Mouse (Mus musculus): ENCODE measurements around the gene Vps26b.

Vps26b gene

DNA sequence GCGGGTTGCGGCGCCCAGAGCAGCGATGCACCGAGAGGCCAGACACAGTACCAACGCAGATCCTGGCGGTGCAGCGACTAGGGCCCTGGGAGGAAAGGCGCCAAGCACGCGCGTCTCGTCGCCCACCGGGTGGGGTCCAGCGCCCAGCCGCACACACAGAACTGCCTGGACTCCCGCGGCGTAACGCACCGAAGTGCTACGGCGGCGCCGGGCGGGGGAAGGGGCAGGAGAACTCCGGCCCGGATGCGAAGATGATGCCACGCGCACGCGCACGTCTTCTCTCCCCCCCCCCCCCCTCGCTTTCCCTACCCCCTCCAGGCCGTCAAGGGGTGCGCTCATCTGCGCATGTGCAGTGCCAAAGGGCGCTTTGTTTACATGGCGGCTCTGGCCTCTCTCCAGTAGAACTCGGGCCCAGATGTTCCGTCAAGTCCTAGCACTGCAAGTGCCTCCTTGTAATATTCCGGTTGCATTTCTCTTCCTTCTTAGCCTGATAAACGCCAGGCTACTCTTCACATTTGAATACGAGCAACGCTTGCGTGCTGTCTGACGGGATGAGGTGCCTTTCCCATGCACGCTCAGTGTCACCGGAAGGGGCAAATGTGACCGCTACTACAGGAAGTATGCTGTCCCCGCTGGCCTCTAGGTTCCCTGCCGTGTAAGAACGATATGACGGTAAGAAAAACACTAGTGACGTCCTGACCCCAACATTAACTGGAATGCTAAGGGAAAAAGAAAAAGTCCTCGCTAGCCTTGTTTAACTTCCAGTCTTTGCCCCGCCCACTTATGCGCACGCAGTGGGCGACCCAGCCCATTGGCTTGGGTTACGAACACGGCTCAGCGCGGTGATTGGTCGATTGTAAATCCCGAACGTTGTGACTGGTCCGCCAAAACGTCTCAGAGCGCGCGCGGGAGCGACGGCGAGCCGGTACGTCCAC is at the start of gene Vps26b, which contains the start of gene Ncapd3:
TSS of gene Vps26b (minus strand) at position 238 of the 935 bp plus-strand sequence.
TSS of gene Ncapd3 (plus strand) at position 348 of the 935 bp plus-strand sequence.
- peak; percentile 98 for DNase-seq

DNA sequence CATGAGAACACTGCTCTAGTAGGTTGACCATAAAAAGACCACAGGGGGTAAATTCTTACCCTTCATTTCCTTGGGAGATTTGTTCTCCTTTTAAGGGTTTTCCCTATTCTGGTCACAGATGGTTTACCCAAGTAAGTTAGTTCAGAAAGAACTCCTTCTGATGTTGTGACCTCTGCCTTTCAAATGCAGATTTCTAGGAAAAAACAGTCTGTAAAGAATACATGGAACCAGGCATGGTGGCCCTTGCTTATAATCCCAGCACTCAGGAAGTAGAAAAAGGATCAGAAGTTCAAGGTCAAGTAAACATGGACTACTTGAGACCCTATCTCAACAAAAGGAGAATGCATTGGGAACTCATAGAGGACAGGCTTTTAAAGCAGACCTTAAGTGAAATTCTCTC is 45.9 kb upstream of the Vps26b start:
- DNase-seq = no peak

DNA sequence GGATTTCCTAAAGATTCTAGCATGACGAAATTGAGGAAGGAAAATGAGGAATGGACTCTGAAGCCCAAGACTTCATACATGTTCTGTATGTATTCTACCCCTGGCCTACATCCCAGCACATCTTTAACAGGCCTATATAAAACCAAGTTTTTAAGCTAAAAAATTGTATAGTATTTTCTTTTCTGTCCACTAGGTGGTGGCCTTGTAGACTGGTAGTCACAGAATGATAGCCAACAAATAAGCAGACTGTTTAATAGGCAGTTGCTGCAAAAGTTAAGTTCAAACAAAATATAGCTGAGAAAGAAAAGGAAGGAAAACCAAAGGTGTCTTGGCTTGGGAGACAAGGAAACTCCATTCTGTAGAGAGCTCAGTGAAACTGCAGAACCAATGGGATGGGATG is 44.8 kb upstream of the Vps26b start:
- DNase-seq = no peak

DNA sequence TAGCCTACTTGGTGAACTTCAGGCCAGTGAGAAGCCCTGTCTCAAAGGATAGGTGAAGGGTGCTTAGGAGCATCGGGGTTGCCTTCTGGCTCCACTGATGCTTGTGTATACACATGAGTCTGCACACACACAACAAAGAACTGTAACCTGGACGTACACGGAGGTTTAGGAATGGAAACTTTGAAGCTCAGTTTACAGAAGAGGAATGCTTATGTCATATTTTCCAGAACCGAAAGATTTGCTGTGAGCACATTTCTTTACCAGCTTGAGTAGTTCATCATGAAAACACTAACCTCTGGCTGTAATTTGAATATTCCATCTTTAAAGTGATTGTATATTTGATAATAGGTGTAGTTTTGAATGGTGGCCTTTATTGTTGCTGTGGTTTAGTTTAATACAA is 41.0 kb upstream of the Vps26b start:
- DNase-seq = no peak

DNA sequence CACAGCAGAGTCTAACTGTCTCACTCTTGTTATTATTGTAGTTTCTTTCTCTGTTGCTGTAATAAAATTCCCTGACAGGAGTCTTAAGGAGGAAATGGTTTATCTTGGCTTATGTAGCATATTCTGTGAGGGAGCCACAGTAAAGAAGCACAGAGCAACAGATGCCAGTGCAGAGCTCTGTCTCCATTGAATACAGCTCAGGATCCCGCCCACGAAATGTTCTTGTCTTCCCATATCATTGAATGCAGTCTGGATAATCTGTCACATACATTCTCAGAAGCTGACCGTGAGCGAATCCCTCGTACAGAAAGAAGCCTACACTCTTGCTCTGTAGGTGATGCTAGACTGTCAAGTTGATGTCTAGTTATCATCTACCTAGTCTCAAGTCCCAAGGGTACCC is 28.5 kb upstream of the Vps26b start:
- no peak for DNase-seq

DNA sequence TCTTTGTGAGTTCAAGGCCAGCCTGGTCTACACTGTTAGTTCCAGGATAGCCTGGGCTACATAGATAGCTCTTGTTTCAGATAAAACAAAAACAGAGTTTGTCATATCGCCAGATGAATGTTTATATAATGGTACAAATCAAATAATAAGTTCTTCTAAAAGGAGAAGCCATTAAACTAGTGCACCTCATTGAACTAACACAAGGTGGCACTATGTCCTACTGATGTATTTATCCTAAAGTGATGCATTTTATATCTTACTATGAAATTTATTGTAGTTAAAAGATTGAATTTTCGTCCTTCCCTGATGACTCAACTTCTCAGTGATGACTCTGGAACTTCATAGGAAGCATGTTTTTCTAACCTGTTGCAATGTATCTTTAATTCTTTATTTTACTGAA is 19.6 kb upstream of the Vps26b start:
- DNase-seq = no peak

DNA sequence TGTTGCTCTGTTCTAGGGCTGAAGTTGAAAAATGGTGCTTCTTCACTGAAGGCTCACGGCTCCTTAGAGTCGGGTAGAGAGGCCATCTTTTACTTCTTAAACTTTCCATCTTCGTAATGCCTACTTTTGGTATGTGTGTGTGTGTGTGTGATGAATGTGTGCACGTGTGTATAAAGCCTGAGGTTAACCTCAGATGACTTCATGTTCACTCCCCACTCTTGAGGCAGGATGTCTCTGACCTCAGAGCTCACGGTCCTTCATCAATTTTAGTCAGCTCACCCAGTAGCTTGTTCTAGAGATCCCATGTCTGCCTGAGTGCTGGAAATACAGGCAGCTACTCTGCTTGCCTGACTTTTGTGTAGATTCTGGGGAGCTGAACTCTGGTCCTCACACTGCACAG is 14.0 kb upstream of the Vps26b start:
- no peak for DNase-seq

DNA sequence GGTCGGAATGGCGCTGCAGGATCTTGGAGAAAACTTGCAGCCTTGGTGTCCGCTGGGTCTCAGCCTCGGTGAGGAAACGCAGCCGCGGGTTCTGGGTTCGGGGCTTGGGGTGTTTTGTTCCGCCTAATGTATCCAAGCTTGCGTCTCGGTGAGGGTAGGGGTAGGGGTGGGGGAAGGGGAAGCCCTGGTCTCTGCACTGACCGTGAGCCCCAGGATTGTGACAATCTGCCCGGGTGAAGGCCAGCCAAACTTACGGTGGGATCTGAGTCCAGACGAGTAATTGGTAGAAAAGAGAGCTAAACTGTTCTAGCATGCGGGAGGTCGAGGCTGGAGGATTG is 867 bp upstream of the Vps26b start:
- DNase-seq = no peak

DNA sequence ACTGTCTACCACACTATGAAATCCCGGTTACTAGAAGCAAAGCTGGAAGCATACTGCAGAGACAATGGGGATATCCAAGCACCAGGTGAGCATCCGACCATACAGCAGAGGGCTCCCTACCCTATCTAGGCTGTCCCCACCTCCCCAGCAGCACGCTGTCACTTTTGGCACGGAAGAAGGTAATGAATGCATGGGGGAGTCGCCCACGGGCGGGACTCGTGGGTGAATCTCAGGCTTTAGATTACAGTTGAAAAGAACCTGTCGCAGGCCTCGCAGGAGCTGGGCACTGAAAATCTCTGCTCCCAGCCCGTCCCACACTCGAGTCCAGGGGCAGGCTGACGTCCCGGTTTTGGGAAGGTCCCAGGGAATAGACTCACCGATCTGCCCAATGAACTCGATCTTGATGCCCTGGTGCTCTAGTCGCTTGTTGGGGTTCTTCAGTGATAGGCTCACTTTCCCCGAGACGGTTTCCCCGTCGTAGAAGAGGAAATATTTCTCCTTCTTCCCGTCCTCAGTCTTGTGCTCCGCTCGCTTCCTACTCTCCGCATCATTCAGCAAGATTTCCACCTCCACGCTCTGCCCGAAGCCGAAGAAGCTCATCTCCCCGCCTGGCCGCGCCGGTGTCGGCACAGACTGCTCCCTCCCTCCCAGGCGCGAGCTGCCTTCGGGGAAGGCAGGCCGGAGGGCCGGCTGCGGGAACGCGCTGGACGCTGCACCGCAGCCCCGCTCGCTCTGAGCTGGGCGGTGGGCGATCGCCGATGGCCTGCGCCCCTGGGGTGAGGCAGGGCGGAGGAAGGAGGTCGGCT is 640 bp downstream of the Vps26b start:
- peak; percentile 36 for DNase-seq

DNA sequence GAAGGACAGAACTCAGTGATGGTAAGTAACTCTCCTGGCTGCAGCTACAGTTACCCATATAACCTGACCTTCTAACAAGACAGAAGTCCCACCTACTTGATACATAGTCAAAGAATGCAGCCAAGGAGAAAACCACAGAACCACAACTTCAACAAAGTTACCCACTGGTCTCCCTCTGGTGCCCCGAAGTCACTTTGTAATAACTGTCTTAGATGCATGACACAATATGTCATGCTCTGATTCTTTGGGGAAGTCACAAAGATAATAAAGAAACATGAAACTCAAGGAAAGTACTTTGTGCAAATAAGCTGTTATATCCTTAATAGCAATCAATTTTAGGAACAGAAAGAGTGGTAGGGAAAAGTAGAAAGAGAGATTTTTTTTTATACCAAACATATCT is 3.2 kb downstream of the Vps26b start:
- no peak for DNase-seq

DNA sequence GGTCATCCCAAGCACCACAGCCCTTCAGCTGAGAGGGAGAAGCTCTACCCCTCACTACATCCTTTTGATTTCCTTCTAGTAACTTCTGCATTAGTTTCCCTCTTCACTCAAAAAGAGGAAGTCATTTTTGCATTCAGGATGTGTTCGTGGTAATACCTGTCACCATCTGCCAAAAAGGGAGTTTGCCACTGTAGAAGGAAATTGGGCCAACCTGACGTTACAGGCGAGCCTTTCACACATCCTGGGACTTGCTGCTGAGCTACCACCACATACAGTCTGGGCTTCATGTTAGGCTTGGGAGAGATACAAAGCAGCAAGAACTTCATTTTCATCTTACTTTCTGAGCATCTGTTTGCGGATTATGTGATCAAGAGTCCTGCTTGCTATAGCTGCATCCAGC is 6.2 kb downstream of the Vps26b start:
- no peak for DNase-seq

DNA sequence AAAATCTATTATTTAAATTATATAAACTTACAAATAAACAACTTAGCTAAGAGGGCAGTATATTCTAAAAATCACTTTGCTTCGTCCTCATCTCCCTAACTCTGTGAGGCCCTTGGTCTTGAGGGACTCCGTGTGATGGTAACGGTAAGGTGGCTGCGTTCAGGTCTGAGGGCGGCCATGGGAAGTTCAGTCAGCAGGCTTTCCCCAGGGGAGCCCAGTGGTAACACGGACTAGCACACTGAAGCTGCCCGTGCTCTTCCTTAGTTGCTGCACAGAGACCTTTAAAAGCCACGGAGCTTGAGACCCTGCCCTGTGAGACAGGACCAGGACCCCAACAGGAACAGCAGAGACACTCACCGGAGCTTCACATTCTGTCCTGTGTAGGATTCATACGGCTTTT is 10.9 kb downstream of the Vps26b start:
- no peak for DNase-seq

DNA sequence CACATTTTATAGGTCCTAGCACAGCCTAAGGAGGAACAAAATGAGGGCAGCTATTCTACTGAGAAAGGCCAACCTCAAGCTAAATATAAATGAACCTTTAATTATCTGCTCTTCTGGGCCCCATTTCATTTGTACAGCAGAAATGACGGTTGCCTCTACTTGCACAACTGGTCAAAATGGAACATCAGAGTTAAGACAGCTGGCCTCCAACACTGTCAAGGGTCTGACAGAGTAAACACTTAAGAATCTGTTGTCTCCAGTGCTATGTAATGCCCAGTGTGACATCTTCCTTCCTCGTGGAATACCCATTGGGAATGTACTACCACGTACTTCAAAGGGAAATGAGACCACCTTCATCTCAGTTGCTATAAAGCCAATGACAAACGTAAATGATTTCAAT is 18.3 kb downstream of the Vps26b start:
- DNase-seq = no peak

DNA sequence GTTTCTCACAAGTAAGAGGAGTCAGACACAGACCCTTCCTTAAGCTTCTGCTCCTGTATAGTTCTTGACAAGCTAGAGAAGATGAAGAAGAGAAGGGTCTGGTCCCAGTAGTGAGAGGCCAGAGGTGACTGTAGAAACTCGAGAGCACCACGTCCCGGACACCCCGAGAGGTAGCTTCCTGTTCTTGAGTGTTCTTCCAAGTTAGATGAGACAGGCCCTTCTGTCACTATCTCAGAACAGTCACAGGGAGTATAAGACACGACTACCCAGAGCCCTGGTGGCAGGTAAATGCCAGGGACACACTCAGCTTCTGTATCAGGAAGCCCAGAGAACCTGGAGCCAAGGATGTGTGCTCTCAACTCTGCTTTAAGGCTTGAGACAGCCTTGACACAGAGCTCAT is 20.6 kb downstream of the Vps26b start:
- DNase-seq = no peak

DNA sequence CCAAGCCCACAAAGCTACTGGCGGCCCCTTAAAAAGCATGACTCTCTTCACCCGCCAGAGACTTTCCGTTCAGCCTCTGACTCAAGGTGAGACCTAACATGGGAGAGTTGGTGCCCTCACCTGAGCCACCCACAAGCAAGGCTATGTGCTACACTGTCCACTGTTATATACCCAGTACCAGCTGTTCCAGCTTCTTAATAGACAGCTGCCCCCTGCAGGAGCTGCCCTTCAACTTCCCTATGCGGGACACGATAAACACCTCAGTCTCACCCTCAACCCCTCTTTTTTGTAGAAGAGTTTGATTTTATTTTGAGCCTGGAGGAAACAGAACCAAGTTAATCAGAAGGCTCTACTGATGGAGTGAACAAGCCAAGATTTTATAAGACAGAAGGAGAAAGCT is 23.0 kb downstream of the Vps26b start:
- no peak for DNase-seq

DNA sequence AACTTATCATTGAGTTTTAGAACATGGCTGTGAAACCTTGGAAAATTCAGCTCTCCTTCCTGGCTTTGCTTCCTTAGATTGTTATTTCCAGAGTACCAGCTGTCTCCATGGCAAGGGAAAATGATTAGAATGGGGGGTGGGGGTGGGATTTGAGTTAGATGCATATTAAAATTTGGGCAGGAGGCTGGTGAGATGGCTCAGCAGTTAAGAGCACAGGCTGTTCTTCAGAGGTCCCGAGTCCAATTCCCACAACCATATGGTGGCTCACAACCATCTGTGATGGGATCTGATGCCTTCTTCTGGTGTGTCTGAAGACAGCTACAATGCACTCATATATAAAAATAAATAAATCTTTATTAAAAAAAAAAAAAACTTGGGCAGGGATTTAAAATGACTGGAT is 23.9 kb downstream of the Vps26b start:
- no peak for DNase-seq

DNA sequence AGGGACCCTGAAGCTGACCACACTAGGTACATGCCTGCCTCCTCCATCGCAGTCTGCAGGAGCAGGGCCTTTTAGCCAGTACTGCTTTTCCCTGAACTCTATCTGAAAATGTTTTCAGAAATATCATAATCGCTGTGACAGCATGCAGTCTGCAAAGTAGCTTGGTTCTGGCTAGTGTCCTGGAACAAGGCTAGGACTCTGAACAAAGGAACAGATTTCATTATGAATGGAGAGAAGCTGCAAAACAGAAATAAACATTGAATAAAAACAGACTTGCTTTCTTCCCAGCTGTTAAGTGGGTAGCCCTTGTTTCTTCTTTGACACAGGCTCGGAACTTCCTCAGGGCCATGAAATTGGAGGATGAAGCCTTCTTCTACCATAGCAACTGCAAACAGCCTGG is 24.6 kb downstream of the Vps26b start:
- no peak for DNase-seq

DNA sequence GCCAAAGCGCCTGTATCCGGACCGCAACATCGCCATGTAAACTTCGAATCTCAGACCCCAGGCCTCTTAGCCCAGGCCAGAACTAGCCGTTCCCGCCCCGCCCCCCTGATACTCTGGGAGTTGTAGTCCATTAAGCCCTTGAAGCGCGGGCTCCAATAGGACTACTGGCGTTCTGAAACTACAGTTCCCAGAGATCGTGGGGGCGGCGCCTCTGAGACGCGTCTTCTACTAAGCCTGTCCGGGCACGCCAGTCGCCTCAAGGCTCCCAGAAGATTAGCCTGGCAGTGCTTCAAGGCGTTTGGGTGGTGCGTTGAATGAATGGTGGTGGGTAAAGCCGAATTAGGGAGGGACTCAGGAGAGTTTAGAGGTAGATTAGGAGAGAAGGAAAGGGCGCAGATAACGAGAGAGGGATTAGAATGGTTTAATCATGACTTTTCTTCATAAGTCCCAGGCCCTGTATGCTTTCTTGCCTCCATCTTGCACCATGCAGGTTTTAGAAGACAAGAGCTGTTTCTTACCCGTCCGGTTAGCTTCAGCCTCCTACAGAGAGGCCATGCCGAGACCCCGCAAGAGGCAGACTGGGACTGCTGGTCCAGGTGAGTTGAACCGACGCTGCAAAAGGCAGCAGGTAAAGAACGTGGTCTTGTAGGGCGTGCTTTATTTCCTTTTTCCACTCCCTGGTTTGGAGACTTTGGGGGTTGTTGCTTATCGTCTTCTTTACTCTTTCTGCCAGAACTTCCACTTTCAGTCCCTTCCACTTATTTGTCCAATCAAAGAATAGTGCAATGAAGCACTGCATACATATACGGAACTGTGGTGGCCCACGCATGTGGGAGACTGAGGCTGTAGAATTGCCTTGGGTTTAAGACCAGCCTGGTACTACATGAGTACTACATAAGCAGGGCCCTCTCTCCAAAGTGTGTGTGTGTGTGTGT is 30.1 kb downstream of the Vps26b start, which contains the start of the genes Acad8 and Thyn1:
TSS of gene Acad8 (minus strand) at position 106 of the 935 bp plus-strand sequence.
TSS of gene Thyn1 (plus strand) at position 250 of the 935 bp plus-strand sequence.
- peak; percentile 95 for DNase-seq

DNA sequence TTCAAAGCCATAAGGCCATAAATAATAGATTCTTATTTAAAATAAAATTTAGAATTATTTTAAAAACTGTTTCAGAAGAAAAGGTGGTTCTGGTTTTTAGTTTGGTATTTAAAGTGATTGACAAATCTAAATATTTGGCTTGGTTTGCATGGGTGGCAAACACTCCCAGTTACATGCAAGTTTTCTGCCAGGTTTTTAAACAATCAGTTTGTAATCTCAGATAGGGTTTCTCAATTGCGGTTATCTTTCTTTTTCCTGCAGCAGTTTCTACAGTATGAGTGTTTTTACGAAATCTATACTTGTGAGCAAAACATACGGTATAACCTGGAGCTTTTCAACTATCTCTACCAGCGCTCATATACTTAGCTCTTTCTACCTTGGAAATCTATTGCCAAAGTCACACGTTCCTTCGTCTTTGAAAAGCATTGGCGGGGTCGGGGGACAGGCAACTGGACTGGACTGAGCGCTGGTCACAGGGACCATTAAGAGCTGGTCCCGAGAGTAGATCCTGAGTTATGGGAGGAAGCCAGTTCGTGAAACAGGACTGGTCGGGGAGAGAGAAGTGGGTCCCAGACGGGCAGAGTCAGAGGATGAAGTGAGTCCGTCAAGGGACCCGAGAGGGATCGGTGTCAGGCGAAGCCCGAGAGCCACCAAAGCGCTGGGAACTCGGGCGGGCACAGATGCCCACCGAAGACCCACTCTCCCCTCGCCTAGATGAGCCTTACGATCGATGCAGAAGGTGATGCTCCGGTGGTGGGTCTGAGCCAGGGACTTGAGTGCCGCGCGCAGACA is 31.0 kb downstream of the Vps26b start:
- DNase-seq = no peak

DNA sequence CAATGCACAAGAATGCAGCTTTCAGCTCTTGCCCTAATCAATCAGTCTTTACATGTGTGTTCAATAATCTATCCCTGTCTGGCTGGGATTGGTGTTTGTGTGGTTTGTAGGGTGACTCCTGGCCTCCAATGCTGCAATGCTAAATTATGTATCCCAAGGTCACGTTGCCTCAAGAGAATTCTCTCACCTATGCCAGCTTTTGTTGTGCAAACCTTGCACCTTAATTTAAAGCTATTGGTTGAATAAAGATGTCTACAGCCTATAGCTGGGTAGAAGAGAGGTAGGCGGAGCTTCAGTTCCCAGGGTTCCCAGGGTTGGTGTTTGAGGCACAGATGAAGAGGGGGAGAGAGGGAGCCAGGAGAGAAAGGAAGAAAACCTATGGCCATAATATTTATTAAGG is 32.4 kb downstream of the Vps26b start:
- DNase-seq = no peak

DNA sequence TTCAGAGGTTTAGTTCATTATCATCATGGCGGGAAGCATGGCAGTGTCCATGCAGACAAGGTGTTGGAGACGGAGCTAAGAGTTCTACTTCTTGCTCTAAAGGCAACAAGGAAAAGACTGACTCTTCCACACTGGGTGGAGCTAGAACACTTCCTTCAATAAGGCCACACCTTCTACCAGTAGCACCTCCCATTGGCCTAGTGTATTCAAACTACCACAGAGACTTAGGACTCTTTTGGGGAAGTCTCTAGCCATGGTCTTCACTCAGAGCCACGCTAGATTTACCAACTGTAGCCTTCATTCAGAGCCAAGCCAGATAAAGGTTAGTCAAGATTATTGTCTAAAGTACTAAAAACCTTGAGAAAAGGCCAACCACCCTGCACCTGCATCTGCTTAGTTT is 32.8 kb downstream of the Vps26b start:
- DNase-seq = no peak

DNA sequence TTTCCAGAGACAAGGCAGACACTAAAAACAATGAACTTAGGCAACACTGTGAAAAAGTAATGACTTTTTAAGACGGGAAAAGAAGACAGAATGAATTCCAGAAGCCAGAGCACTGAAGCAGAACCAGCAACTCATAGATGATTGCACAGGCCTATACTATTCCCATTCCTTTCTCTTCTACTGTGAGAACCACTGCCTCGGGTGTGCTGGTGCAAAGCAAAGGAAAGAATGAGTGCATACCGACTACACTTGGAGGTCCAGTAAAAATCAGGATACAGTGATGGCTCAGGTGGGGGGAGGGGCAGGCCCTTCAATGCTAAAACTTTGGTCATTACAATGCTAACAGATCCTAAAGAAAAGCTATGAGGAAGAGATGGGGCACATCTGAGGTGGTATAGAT is 36.0 kb downstream of the Vps26b start:
- no peak for DNase-seq
